Mouse (Mus musculus) heart, postnatal 25 days (tissue): ENCODE data around the gene Rdm1. TPM values are rescaled to one million over a fixed set of nuclear protein-coding genes. Genes with fewer than 3 reads are reported as not detected.

Experiments
- DNase-seq: peaks from one replicate; pipeline ENCODE4 v3.0.0; 2022; ENCODE audit warnings: low spot score
- intact Hi-C: fragments of 180-260 bp; cut with DNase I; formaldehyde crosslinking; loops from one replicate; pipeline ENCODE4 v1.15.1; 2025
- total RNA-seq, 2 experiments: library from RNA; stranded (reverse); gene quantifications; 2 replicates each; pipeline ENCODE4 v1.2.3; 2021

Gene Rdm1
- total RNA-seq, 2 experiments from 2014 or later, result 39.1 to 39.3 TPM

DNA sequence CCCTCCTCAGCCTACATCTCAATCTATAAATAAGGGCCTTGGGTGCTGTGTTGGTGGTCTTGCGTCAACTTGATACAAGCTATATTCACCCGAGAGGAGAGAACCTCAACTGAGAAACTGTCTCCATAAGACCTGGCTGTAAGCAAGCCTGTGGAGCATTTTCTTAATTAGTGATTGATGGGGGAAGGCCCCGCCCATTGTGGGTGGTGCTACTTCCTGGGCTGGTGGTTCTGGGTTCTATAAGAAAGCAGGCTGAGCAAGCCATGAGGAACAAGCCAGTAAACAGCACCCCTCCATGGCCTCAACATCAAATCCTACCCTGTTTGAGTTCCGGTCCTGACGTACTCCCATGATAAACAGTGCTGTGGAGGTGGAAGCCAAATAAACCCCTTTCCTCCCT lies 47.1 kb downstream of the Rdm1 start:
- intact Hi-C loops, result loop anchor here (10.0 kb wide), 1 partner anchor 371 kb away; the partner anchor contains the start of gene Cd300lg
- no peak for DNase-seq

- intact Hi-C loops, result loop anchor here (10.0 kb wide), 1 partner anchor 369 kb away; the partner anchor contains the start of gene Cd300lg
- DNase-seq, result no peak
Observed at GRCm38 (mm10) chr11:101675349-101675748, 48.4 kb downstream of the Rdm1 start.

DNA sequence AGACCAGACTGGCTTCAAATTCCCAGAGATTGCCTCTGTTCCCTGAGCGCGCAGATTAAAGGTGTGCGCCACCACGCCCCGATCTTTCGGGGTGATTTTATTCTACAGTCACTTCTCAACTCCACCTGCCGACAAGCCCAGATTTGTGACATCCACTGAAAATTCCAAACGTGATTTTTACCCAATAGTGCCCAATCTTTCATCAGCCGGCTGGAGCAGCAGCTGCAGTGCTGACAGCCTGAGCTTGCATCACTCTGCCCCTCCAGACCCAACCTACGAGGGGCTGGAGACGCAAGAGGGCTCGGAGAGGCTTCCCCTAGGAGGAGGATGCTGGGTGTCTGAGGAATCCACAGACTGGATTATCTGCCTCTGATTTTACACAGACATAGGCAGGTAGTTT lies 50.7 kb downstream of the Rdm1 start:
- DNase-seq, result no peak
- intact Hi-C loops, result loop anchor here (10.0 kb wide), 1 partner anchor 367 kb away; the partner anchor contains the start of gene Cd300lg

- no peak for DNase-seq
- intact Hi-C loops, result loop anchor here (10.0 kb wide), 1 partner anchor 366 kb away; the partner anchor contains the start of gene Cd300lg
Observed at GRCm38 (mm10) chr11:101678770-101679169, 51.8 kb downstream of the Rdm1 start.

- DNase-seq, result peak; percentile 24
- intact Hi-C loops, result loop anchor here (10.0 kb wide), 1 partner anchor 365 kb away; the partner anchor contains the start of gene Cd300lg
Observed at GRCm38 (mm10) chr11:101679907-101680306, 52.9 kb downstream of the Rdm1 start.

DNA sequence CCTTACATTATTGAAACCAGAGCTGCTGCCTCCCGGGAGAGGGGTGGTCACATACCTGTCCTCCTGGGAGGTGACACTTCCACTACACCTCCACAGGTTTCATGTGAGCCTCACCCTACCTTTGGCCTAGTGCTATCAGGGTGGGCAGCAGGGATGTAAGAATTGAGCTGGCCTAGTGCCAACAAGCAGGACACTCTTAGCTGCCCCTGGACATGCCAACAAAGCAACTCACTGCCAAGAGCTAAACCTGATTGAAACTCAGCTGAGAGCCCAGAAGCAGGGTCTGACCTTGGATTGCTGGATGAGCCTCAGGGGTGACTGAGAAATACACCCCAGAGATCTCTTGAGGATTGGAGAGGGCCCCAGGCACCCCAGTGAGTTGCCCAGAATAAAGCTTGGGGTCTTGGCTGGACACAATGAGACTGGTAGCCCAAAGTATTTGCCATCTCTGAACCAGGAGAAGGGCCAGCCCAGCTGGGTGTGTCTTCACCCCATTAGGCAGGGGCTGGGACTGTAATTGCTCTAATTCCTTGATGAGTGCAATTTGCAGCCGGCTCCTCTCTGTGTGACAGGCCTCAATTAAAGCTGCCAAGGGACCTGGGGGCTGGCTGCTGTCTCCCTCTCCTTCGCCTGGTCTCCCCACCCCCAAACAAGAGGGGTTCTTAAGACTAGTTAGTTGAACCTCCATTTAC lies 53.8 kb downstream of the Rdm1 start:
- no peak for DNase-seq
- intact Hi-C loops, result no loop called here

GRCm38 (mm10) chr11:101681968-101682367 lies 55.0 kb downstream of the Rdm1 start:
- intact Hi-C loops, result no loop called here
- DNase-seq, result no peak

- intact Hi-C loops, result no loop called here
- DNase-seq, result no peak
Observed at GRCm38 (mm10) chr11:101682410-101682960, 55.5 kb downstream of the Rdm1 start.

Other genes with a start within 250 kb of the Rdm1 start
- 10 to 100 TPM; 20.7 to 22.8 TPM for gene Aarsd1, start 209.6 kb upstream of the Rdm1 start, total RNA-seq
- gene Gm27029, start 202.4 kb upstream of the Rdm1 start, total RNA-seq, result 1 to 10 TPM; 8.5 to 9.1 TPM
- gene Rundc1, start 202.1 kb upstream of the Rdm1 start, total RNA-seq, result 10 to 100 TPM; 10.4 to 11.2 TPM
- 10 to 100 TPM; 69.0 to 80.2 TPM for gene Ptges3l, start 201.9 kb upstream of the Rdm1 start, total RNA-seq
- gene Rpl27, start 184.9 kb upstream of the Rdm1 start, total RNA-seq, result 10 to 100 TPM; 46.7 to 56.2 TPM
- gene Ifi35, start 178.8 kb upstream of the Rdm1 start, total RNA-seq, result 10 to 100 TPM; 12.0 to 13.7 TPM
- 1 to 10 TPM; 5.7 to 6.2 TPM for gene Rnd2, start 162.2 kb upstream of the Rdm1 start, total RNA-seq
- gene Vat1, start 161.0 kb upstream of the Rdm1 start, total RNA-seq, result 10 to 100 TPM; 21.6 to 25.5 TPM
- gene Brca1, start 75.2 kb upstream of the Rdm1 start, total RNA-seq, result under 1 TPM; 0.45 to 0.81 TPM
- 100 to 1,000 TPM in 1 of 2 experiments, 10 to 100 TPM in 1; 89.9 to 101 TPM for gene Nbr1, start 75.0 kb upstream of the Rdm1 start, total RNA-seq
- gene Tmem106a, start 45.0 kb upstream of the Rdm1 start, total RNA-seq, result 1 to 10 TPM; 3.6 to 3.8 TPM
- not detected for gene Gm11634, start 27.9 kb upstream of the Rdm1 start, total RNA-seq
- gene Arl4d, start 38.3 kb downstream of the Rdm1 start, total RNA-seq, result 10 to 100 TPM; 21.6 to 31.0 TPM
- 10 to 100 TPM; 14.2 to 16.4 TPM for gene Dhx8, start 105.7 kb downstream of the Rdm1 start, total RNA-seq
- under 1 TPM; 0.26 to 0.53 TPM for gene Etv4, start 158.2 kb downstream of the Rdm1 start, total RNA-seq